Mouse (Mus musculus) lung, adult 2 months (tissue): ENCODE results near the gene Fgfr3. TPM values are rescaled to one million over a fixed set of nuclear protein-coding genes. Genes with fewer than 3 reads are reported as not detected.
A peak's percentile ranks its signal among the peaks of the same experiment; 100 is the strongest.

Experiments
- DNase-seq: peaks from one replicate; pipeline ENCODE4 v3.0.0; 2022
- H3K4me1 ChIP-seq: fragments of 200-500 bp; 2 replicates; pipeline ENCODE4 v1.6.1; 2011; ENCODE audit warnings: low read length; ENCODE audit not compliant: control insufficient read depth, insufficient read depth
- H3K4me3 ChIP-seq: fragments of 200-500 bp; replicated peaks from 2 replicates; pipeline ENCODE3; 2011; ENCODE audit warnings: low read depth, mild to moderate bottlenecking, control low read depth, low read length; ENCODE audit errors: extremely low read depth
- CTCF ChIP-seq: fragments of 200-500 bp; IDR thresholded peaks from 2 replicates; pipeline ENCODE4 v1.5.1; 2011; ENCODE audit warnings: mild to moderate bottlenecking, low read length, control low read depth; ENCODE audit not compliant: insufficient read depth
- POLR2A ChIP-seq: fragments of 200-500 bp; IDR thresholded peaks from 2 replicates; pipeline ENCODE4 v1.6.1; 2011; ENCODE audit warnings: low read depth, mild to moderate bottlenecking, control low read depth, low read length, borderline replicate concordance; ENCODE audit errors: extremely low read depth
- WGBS: fragments of 180-500 bp; shearing (Covaris S2); methylation state at CpG from one replicate; pipeline ENCODE4 v1.1.7; 2018; 5-methylcytosine and 5-hydroxymethylcytosine counted together
- polyA plus RNA-seq: library from polyadenylated mRNA; depleted of rRNA; stranded (reverse); fragments of >200 nt; gene quantifications from 2 replicates; pipeline ENCODE4 v1.2.3, GENCODE M21; 2012; rRNA removed

Gene Fgfr3
- 237 and 258 TPM in 2 replicates for polyA plus RNA-seq

DNA sequence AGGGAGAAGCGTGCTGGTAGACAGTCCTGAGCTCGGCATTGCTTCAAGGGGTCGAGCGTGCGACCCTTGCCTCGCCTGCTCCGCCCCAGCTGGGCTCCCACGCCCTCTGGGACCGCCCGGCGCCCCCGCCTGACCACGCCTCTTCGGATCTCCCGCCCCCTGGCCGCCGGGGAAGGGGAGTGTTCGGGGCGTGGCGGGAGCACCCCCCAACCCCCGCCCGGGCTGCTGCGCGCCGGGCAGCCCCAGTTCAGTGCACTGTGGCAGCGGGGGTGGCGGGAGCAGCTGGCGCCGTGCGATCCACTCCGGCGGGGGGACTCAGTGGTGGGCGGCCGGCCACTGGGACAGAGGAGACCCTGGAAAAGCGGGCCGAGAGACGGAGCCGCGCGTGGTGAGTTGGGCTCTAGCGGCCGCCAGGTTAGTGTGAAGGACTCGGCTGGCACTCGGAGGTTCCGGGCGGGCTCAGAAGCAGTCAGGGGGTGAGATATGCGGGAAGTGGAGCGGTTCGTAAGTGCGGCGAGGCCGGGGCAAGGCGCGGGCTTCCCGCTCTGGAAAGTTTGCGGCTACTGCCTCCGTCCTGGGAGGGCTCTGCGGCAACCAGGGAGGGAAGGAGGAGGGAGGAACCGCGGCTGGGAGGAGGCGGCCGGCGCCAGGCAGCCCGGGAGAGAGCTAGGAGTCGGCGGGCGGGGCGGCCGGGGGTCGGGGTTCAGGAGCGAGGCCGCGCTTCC, at the start of gene Fgfr3:
TSS of gene Fgfr3 (plus strand) at position 134 of the 725 bp plus-strand sequence.
- peaks cover 13% of the 10 kb centered on the region for H3K4me1 ChIP-seq
- TF ChIP-seq CTCF (no peak), POLR2A (peak; percentile 70; the same call in 1 of the 2 replicates)
- 1% methylated on average over 71 of the region's 73 CpGs for WGBS

DNA sequence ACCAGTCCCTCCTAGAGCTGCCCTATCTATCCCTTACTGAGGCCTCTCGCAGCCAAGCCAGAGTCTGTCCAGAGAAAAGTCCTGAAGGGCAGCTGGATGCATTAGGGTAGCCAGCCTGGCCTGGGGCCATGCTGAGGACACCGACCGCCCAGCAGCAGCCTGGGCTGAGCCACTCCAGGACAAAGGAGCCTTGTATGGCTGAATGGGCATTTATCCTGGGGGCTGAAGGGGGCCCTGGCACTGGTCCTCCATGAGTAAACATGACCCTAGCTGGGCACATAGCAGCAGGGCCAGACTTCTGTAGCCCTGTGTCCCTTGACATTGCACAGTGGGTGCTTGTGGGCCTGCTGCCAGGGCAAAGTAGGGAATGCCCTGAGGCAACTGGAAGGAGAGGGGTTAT, 47.0 kb upstream of the Fgfr3 start:
- WGBS, result 48% methylated on average over 3 of the region's 3 CpGs

More for the DNA sequence above, at the start of gene Fgfr3:
- DNase-seq, result peak; percentile 84
- peak within 1 kb of the TSS; percentile 89 for H3K4me3 ChIP-seq

DNA sequence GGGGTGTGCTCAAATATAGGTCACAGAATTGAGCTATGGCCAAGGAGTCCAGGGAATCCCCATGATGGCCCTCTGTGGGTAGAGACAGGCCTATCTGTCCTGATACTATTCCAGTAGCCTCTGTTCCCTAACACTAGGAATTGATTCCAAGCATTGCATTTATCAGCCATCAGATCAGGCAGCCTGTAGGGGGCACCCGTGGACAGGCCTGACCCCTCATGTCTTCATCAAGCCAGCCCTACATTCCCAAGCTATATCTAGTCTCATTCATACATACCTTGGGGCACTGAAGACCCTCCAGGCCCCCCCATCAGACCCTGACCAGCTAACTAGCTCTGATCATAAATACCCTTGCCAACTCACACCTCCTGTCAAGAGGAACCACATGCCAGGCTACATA, 45.5 kb upstream of the Fgfr3 start:
- DNase-seq, result peak; percentile 70
- Histone ChIP-seq H3K4me1 (no peaks in the 10 kb centered on the region), H3K4me3 (no peak overlapping the region)
- WGBS, result 0% methylated on average over 1 of the region's 1 CpGs
- TF ChIP-seq CTCF (peak; percentile 85), POLR2A (no peak)

More for the DNA sequence above, 47.0 kb upstream of the Fgfr3 start:
- no peak for DNase-seq
- TF ChIP-seq POLR2A (no peak), CTCF (no peak)
- Histone ChIP-seq H3K4me1 (no peaks in the 10 kb centered on the region), H3K4me3 (no peak overlapping the region)

DNA sequence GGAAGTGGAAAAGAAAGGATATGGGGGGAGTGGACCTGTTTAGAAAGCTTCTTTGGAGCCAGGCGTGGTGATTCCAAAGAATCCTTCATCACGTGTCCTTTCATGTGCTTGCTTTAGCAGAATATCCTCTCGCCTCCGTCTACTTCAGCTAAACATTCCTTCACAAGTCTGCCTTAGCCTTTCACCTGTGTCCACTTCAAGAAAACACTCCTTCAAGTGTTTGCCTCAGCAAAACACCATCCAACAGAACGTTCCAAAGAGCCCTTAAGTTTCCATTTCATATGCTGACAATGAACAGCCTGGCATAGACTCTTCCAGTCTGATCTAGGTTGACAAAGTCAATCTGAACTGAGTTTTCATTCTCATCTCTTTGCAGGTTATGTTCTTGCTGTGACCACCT, 43.2 kb upstream of the Fgfr3 start:
- TF ChIP-seq POLR2A (no peak), CTCF (no peak)
- 60% methylated on average over 5 of the region's 5 CpGs for WGBS
- DNase-seq, result no peak
- H3K4me3 ChIP-seq, result no peak overlapping the region
- H3K4me1 ChIP-seq, result no peaks in the 10 kb centered on the region

DNA sequence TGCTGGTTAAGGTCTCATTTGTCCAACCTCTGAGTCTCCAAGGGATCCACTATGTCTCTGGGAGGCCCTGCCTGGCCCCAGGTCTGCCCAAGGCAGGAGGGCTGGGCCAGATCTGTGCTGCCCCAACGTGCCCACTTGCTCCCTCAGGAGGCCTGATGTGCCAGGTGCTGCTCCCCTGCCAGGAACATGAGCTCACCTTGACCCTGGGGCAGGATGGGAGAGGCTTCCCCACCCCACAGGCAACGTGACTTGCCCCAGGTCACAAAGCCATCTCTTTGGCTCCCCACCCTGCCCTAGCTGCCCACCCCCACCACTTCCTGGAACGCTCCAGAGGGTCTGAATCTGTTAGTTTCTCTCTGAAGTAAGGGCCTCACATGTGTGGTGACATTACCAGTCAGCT, 40.4 kb upstream of the Fgfr3 start:
- TF ChIP-seq POLR2A, result no peak
- no peak for TF ChIP-seq CTCF
- 60% methylated on average over 3 of the region's 3 CpGs for WGBS
- Histone ChIP-seq H3K4me1 (no peaks in the 10 kb centered on the region; the same call in 1 of the 2 replicates), H3K4me3 (no peak overlapping the region)
- DNase-seq, result peak; percentile 14

DNA sequence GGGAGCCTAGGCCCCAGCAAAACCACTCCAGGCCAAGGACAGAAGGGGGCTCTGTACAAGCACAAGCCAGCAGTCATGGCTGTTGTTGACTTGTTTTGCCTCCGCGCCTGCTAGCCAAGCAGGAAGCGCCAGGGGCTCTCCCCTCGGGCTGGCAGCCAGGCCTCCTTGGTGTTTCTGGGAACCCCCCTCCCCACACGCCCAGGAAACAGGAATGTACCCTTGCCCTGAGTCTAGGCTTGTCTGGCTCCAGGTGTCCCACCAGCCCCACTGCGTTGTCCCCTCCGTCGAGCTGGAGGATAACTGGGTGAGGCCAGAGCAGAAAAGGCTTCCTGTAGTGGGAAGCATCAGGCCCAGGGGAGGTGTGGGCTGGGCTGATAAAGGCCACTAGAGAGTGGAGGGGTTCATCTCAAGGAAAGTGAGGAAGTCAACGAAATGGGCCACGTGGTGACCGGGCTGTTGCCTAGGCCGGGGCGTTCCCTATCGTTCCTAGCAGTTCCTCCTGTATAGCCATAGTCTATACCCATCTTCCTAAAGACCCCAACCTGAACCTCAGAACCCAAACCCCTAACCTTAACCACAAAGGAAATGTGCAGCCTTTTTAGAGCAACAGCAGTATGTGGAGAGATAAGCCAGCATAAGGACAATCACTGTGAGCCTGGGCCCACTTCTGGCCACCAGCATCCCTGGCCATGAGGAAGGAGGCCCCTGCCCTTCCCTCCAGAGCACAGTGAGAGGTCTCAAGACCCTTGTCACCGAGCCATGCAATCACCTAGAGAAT, 39.7 kb upstream of the Fgfr3 start:
- Histone ChIP-seq H3K4me1 (no peaks in the 10 kb centered on the region; the same call in 1 of the 2 replicates), H3K4me3 (no peak overlapping the region)
- TF ChIP-seq POLR2A, result no peak
- no peak for TF ChIP-seq CTCF
- DNase-seq, result peak; percentile 4
- 65% methylated on average over 15 of the region's 15 CpGs for WGBS

DNA sequence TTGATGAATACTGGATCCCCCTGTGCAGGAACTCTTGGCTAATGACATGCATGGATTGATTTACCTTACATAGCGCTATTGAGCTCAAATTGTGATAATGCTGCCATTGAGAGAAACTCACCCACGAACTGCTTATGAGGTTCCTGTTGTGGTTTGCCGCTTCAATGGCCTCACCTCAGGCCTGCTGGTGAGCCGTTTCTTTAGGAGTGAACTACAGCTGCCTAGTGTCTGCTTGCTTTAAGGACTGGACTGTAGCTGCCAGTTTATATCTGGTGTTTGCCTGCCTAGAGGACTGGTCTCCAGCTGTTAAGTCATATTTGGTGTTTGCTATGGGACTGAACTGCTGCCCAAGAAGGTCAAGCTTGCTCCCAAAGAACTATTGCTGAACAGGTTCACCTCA, 38.5 kb upstream of the Fgfr3 start:
- peaks cover 4% of the 10 kb centered on the region for H3K4me1 ChIP-seq

DNA sequence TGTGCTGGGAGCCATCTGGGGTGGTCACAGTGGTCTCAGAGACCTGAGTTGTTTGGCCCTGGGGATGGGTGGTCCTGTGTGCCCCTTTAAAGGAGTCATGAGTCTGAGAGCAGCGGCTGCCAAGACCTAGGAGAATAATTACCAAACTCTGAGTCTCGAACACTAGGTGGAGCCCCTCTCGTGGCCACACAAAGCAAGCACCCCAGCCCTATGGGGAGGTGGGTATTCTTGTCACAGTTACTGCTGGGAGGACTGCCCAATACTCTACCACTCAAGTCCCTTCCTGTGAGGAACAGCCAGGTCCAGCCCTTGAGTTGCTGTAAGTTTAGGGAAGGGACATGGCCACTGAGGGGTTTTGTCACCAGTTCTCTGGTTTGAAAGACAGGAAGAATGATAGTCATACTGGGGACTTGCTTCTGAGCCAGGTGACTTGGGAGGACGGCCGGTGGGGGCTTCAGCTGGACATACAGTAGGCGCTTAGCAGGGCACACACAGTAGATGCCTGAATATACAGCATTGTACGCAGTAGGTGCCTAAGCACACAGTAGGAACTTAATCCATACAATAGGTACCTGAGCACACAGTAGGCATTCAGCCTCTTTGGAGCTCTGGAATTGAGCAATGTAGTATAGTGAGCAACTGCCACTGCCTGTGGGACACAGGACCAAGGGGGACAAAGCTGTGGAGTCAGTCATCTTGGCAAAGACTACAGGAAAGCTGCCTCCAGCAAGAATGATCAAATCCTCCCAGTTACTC, 37.4 kb upstream of the Fgfr3 start:
- Histone ChIP-seq H3K4me3 (no peak overlapping the region), H3K4me1 (peaks cover 13% of the 10 kb centered on the region)
- 40% methylated on average over 7 of the region's 7 CpGs for WGBS
- TF ChIP-seq POLR2A (no peak), CTCF (peak; percentile 73)
- peak; percentile 63 for DNase-seq

More for the DNA sequence above, 38.5 kb upstream of the Fgfr3 start:
- TF ChIP-seq CTCF (no peak), POLR2A (no peak)
- no peak overlapping the region for H3K4me3 ChIP-seq
- peak; percentile 2 for DNase-seq
- 86% methylated on average over 4 of the region's 4 CpGs for WGBS

DNA sequence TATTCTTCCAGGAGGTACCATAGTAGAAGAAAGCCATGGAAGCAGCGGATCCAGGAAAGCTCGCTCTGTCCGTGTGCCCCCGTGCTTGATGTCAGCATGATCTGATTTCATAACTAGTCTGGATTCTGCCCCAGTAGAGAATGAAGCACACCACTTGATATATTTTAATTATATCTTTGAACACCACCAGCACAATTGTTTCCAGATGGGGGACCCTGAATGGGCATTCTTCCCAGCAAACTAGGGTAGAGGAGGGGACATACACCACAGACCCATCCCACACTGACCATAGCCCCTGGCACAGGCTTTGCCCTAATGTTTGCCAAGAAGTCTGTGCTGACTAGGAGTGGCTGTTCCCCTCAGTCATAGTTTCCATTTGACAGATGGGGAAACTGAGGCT, 36.5 kb upstream of the Fgfr3 start:
- H3K4me1 ChIP-seq, result peaks cover 16% of the 10 kb centered on the region
- no peak overlapping the region for H3K4me3 ChIP-seq
- DNase-seq, result no peak
- TF ChIP-seq POLR2A (no peak), CTCF (no peak)
- WGBS, result 84% methylated on average over 4 of the region's 4 CpGs

DNA sequence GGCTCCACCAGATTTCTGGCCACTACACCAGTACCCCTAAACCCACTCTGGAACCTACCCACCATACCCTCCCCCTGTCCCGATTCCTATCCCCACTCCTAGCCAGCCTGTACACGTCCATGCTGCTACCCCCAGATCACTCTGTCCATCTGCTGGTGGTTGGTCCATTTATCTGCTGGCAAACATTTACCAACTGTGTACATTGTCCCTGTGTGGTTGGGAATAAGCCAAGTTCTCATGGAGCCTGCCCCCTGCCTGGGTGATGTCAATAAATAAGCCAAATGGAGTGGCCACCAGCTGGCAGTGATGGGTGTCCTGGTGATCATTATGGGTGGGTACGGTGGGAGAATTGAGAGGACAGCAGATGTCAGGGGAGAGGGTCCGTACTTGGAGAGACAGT, 34.3 kb upstream of the Fgfr3 start:
- peak; percentile 13 for DNase-seq
- no peak for TF ChIP-seq CTCF
- TF ChIP-seq POLR2A, result no peak
- WGBS, result 70% methylated on average over 4 of the region's 4 CpGs
- H3K4me1 ChIP-seq, result peaks cover 17% of the 10 kb centered on the region
- H3K4me3 ChIP-seq, result no peak overlapping the region
